Mouse (Mus musculus) bone marrow macrophage, adult 2 months (primary cell): ENCODE results near the gene Olfr221.

ENCODE experiments used
- CTCF ChIP-seq: IDR thresholded peaks from 2 replicates; pipeline ENCODE4 v1.5.1; 2012; ENCODE audit warnings: low read depth, mild to moderate bottlenecking, low read length, moderate library complexity
- POLR2A ChIP-seq: IDR thresholded peaks from 2 replicates; pipeline ENCODE4 v1.6.1; 2012; ENCODE audit warnings: mild to moderate bottlenecking, low read depth, low read length, borderline replicate concordance

- TF ChIP-seq CTCF: no peak
- TF ChIP-seq POLR2A: no peak
Measured at GRCm38 (mm10) chr14:52024133-52024532, 18.1 kb downstream of the Olfr221 start.
